Mouse (Mus musculus) retina, postnatal 7 days (tissue): ENCODE results near the gene Ipcef1.

ENCODE experiments used
- DNase-seq: peaks from one replicate; pipeline ENCODE4 v3.0.0-alpha.2; 2012; ENCODE audit warnings: low read depth, low spot score

Ipcef1 gene

DNA sequence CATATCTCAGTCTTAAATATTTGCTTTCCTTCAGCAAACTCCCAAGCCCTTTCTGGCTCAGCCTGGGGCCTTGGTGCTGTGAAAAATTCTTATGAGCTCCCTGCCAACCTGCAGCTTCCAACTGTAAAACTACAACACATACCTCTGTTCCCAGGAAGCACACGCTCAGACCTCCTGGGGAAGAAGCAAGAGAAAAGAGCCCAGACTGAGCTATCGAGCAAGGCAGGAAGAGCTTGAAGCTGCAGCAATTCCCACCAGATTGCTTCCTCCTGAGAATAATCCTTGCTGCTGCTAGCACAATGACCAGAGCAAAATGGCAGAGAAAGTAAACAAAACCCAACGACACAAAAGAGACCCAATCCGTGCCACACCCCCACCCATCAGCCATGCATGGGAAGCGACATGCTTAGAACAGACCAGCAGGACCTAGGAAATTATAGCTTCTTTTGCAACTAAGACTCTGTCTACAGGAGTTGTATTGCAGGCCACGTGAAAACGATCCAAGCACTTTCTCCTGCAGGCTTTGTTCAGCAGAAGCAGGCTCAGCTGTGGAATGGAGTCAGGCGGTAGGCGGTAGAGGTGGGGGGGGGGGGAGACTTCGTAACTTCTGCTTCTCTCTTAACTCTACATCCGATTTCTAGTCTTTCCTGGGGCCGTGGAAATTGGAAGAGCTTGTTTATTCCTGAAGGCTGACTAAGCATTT, at the start of gene Ipcef1:
Gene Ipcef1, minus strand, starts transcription at position 164 of the 703 bp plus-strand sequence.
- no peak for DNase-seq

DNA sequence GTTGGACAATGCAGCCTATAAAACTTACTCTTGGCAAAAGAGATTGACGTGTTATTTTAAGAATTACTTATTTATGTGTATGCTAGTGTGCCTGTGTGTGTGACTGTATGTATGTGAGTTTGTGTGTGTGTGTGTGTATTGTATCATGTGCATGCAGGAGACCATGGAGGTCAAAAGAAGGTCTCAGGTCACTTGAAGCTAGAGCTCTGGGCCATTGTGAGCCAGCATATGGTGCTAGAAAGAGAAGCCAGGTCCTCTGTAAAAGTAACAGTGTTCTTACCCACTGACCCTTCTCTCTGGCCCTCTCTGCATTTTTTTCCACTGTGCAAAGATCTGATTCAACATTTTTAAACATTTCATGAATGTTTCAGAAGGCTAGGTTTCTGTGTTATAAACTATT, 25.7 kb upstream of the Ipcef1 start:
- no peak for DNase-seq

- DNase-seq: no peak
Observed at GRCm38 (mm10) chr10:7077389-7077808, 25.1 kb upstream of the Ipcef1 start.

GRCm38 (mm10) chr10:7076662-7077211, 24.5 kb upstream of the Ipcef1 start:
- DNase-seq: no peak

DNA sequence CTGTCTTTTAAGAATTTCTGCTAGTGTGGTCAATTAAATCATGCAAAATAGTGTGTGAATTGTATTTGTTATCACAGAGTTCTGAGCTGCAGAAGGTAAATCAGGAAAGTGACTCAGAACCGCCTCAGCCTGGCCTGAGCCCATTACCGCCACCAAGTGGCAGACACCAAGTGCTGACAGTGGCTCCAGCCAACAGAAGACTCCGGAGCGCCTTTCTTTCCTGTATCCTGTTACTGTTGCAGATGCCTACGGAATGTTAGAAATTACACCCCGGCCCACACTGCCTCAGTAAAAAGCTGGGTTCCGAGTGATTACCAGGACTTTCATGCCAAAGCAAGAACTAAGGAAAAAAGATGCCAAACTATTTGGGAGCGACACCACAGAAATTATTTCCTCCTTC, 23.9 kb upstream of the Ipcef1 start:
- peak; percentile 6 for DNase-seq

DNA sequence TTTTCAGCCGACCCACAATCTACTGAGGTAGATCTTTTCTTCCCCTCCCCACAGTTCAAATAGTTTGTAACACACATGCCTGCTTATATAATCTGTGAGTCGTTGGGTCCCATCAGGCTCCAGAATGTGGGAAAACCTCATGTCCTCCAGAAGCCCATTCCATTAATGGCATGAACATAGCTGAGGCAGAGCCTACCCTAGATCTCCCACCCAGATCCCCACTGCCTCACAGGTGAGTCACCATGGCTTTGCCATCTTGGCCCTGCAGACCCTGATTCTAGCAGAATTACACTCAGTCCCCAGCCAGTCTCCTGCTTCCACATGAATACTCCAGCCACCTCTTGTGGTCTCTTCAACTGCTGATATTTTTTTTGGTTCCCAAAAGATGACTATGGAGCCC, 23.4 kb upstream of the Ipcef1 start:
- no peak for DNase-seq

GRCm38 (mm10) chr10:7074231-7074630, 22.0 kb upstream of the Ipcef1 start:
- no peak for DNase-seq

- DNase-seq: no peak
Observed at GRCm38 (mm10) chr10:7070924-7071323, 18.6 kb upstream of the Ipcef1 start.

- DNase-seq: peak; percentile 6
Observed at GRCm38 (mm10) chr10:7070100-7070835, 18.0 kb upstream of the Ipcef1 start.

- DNase-seq: no peak
Observed at GRCm38 (mm10) chr10:7069090-7069489, 16.8 kb upstream of the Ipcef1 start.

GRCm38 (mm10) chr10:7068608-7069007, 16.3 kb upstream of the Ipcef1 start:
- DNase-seq: no peak

DNA sequence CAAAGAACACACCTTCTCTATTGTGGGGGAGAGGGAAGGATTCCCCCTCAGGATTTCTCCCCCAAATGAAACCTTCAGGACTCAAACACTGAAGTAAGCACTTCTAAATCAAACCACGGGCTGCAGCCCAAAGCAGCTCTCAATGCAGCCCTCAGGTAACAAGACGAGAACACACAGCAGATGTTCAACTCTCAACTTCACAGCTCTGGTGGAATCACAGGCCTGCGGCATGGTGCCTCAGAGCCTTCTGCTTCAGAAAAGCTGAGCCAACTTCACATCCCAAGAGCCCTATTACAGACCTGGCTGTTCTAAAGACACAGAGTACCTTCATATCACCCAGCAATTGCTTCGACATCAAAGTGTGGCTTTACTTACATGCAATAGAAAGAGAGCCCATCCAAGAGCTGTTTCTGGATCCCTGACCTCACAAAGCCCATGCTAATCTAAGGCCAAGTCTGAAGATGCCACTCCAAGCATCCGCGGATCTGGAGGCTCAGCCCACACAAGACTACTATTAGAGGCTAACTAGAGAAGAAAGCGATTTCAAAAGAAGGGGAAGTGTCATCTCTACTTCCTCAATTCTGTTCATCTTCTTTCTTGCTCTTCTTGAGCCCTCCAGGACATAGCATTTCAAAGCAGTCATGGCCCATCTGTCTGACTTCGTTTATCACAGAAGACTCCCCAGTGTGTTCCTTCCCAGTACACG, 11.6 kb upstream of the Ipcef1 start:
- no peak for DNase-seq

DNA sequence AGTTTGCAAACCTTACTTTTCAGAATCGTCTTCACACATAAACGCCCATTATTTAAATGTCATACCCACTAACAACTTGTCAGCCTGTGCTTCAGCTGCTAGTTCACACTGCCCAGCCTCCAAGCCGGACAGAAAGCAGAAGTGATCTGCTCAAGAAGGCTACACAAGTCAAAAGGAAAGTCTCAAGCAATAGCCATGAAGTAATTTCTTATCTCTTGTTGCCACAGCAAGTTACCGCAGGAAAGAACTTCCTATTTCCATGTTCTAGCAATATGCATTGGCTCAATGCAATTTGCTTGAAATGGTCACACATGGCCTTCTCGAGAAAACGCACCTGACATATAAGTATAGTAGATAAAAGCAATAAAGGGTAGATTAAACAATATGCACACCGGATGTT, 10.7 kb upstream of the Ipcef1 start:
- DNase-seq: no peak

- no peak for DNase-seq
Observed at GRCm38 (mm10) chr10:7060326-7060725, 8.0 kb upstream of the Ipcef1 start.

GRCm38 (mm10) chr10:7057546-7057945, 5.3 kb upstream of the Ipcef1 start:
- no peak for DNase-seq

GRCm38 (mm10) chr10:7054560-7055205, 2.4 kb upstream of the Ipcef1 start:
- no peak for DNase-seq

GRCm38 (mm10) chr10:7049901-7050300, 2.4 kb downstream of the Ipcef1 start:
- DNase-seq: no peak

- DNase-seq: no peak
Observed at GRCm38 (mm10) chr10:7047919-7048291, 4.4 kb downstream of the Ipcef1 start.

- DNase-seq: no peak
Observed at GRCm38 (mm10) chr10:7047288-7047918, 4.9 kb downstream of the Ipcef1 start.

DNA sequence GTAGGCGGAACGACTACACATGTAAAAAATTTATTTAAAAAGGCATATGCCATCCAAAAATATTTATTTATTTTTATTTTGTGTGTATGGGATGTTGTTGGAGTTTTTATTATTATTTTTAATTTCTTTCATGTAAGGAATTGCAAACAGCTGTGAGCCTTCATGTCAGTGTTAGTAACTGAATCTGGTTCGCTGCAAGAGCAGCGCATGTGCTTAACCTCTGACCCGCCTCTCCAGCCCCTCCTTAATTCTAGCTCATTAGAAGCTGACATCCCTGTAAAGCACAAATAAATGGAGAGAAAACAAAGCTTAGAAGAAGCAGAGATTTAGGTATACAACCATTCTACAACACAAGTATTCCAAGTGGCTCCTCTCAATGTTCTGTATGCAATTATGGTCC, 8.4 kb downstream of the Ipcef1 start:
- no peak for DNase-seq

DNA sequence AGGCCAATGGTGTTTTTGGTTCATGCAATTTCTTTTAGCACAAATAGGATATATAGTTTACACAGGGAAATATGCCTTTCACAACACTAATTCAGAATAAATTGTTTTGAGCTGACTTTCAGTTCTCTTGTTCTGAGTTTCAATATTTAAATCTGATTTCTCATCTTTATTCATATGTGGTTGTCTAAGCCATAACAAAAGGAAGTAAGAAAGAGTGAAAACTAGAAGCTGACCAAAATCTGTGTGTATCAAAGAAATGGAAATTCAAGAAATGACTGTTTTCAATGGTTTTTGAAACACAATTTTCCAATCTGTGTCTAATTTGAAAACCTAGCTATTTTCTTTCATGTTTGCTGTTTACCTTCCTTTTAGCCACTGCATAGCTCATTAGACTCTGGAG, 11.2 kb downstream of the Ipcef1 start:
- no peak for DNase-seq
